Comparison of ENCODE assay signal across 11 mouse cellular contexts in the genomic region with DNA sequence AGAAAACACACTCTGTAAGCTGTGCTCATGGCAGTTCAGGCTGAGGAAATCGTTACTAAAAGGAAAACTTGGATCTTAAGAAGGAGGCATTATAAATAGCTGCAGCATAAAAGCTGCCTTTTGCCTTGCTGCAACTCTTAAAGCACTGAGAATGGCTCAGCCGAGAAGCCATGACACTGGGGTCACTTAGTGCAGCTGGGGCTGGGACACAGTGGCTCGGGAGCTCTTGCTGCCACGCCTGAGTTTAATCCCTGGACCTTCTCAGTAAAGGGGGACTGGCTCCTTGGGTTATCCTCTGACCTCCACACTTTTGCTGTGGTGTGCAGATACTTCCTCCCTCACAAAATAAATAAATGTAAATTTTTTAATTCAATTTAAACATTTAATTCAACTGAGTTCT. TPM values are rescaled to one million over a fixed set of nuclear protein-coding genes. Genes with fewer than 3 reads are reported as not detected.
"Had no signal": no experiment of that assay in that cellular context is flagged by ENCODE, and none has a peak within 500 bp of the region (broad histone marks: within the 10 kb centered on the region; RNA-seq: fewer than 3 reads in every experiment).

No protein-coding gene starts in this region.

- H3K9me3 ChIP-seq: kidney, embryonic 15.5 days; limb, embryonic 12.5 days; liver, embryonic 13.5 days; neural tube, embryonic 12.5 days; neural tube, embryonic 15.5 days; stomach, embryonic 15.5 days had no signal

- H3K4me2 ChIP-seq: kidney, embryonic 15.5 days; limb, embryonic 12.5 days; liver, embryonic 13.5 days; midbrain, embryonic 11.5 days; neural tube, embryonic 12.5 days; neural tube, embryonic 15.5 days; stomach, embryonic 15.5 days had no signal

- ATAC-seq: intestine, postnatal 0 days had no signal

- H3K36me3 ChIP-seq: kidney, embryonic 15.5 days had no signal

- H3K9ac ChIP-seq: kidney, embryonic 15.5 days; limb, embryonic 12.5 days; liver, embryonic 13.5 days; neural tube, embryonic 12.5 days; neural tube, embryonic 15.5 days; stomach, embryonic 15.5 days had no signal

- H3K4me1 ChIP-seq: kidney, embryonic 15.5 days; limb, embryonic 12.5 days; liver, embryonic 13.5 days; neural tube, embryonic 12.5 days; neural tube, embryonic 15.5 days; stomach, embryonic 15.5 days had no signal

- H3K27ac ChIP-seq: kidney, embryonic 15.5 days; limb, embryonic 12.5 days; liver, embryonic 13.5 days; neural tube, embryonic 12.5 days; neural tube, embryonic 15.5 days; stomach, embryonic 15.5 days had no signal

- H3K27me3 ChIP-seq: kidney, embryonic 15.5 days; limb, embryonic 12.5 days; liver, embryonic 13.5 days; neural tube, embryonic 12.5 days; neural tube, embryonic 15.5 days; stomach, embryonic 15.5 days had no signal

- H3K4me3 ChIP-seq: kidney, embryonic 15.5 days; limb, embryonic 12.5 days; liver, embryonic 13.5 days; neural tube, embryonic 12.5 days; neural tube, embryonic 15.5 days; stomach, embryonic 15.5 days had no signal

RNA-seq across cellular contexts. Expression of gene Slc24a1, which starts 48.5 kb away (rescaled TPM):
- total RNA-seq: liver, adult 2 months; megakaryocyte progenitor cell, adult 5-6 weeks; megakaryocyte-erythroid progenitor cell, adult 5-6 weeks had no signal
- polyA plus RNA-seq: liver, adult 2 months; midbrain, embryonic 11.5 days; neural tube, embryonic 12.5 days had no signal
